In genomic region chr1:67409531-67409930, GRCm38 (mm10) we compare ENCODE assay signal across 28 mouse cellular contexts.
"Had no signal": no experiment of that assay in that cellular context is flagged by ENCODE, and none has a peak within 500 bp of the region (broad histone marks: within the 10 kb centered on the region; RNA-seq: fewer than 3 reads in every experiment).

No protein-coding gene starts in this region.

- H3K27ac ChIP-seq: limb, embryonic 10.5 days; limb, embryonic 12.5 days; limb, embryonic 13.5 days; limb, embryonic 15.5 days; liver, embryonic 12.5 days; liver, embryonic 13.5 days; liver, embryonic 14.5 days; liver, embryonic 15.5 days; lung, embryonic 15.5 days; macrophage; midbrain, embryonic 10.5 days; midbrain, embryonic 12.5 days; midbrain, embryonic 13.5 days; midbrain, embryonic 15.5 days; neural tube, embryonic 12.5 days; neural tube, embryonic 13.5 days had no signal

- DNase-seq: liver; liver, embryonic 13.5 days; liver, postnatal 0 days; lung, adult 18-20 months; lung, adult 2 months; lung, embryonic 14.5 days; lung, postnatal 10 days; lung, postnatal 14 days; lung, postnatal 36 days; lung, postnatal 4 days; midbrain, embryonic 14.5 days had no signal

- H3K27me3 ChIP-seq: limb, embryonic 12.5 days; limb, embryonic 13.5 days; limb, embryonic 15.5 days; liver, embryonic 12.5 days; liver, embryonic 13.5 days; liver, embryonic 15.5 days; lung, embryonic 15.5 days; megakaryocyte, embryonic 14.5 days; midbrain, embryonic 12.5 days; midbrain, embryonic 13.5 days; midbrain, embryonic 15.5 days; neural tube, embryonic 12.5 days; neural tube, embryonic 13.5 days had no signal

- H3K4me3 ChIP-seq: limb, embryonic 10.5 days; limb, embryonic 12.5 days; limb, embryonic 13.5 days; limb, embryonic 15.5 days; liver, embryonic 12.5 days; liver, embryonic 13.5 days; liver, embryonic 15.5 days; lung, embryonic 15.5 days; megakaryocyte, embryonic 14.5 days; midbrain, embryonic 10.5 days; midbrain, embryonic 12.5 days; midbrain, embryonic 13.5 days; midbrain, embryonic 15.5 days; myocyte; neural tube, embryonic 12.5 days; neural tube, embryonic 13.5 days had no signal

- H3K4me1 ChIP-seq: limb, embryonic 10.5 days; limb, embryonic 12.5 days; limb, embryonic 13.5 days; limb, embryonic 15.5 days; liver, embryonic 12.5 days; liver, embryonic 13.5 days; liver, embryonic 15.5 days; lung, embryonic 15.5 days; megakaryocyte, embryonic 14.5 days; midbrain, embryonic 12.5 days; midbrain, embryonic 13.5 days; midbrain, embryonic 15.5 days; neural tube, embryonic 12.5 days; neural tube, embryonic 13.5 days had no signal
